Mouse (Mus musculus) midbrain, embryonic 13.5 days (tissue): ENCODE results near the gene Rhou. TPM values are rescaled to one million over a fixed set of nuclear protein-coding genes. Genes with fewer than 3 reads are reported as not detected.
A peak's percentile ranks its signal among the peaks of the same experiment; 100 is the strongest.

Experiments used
- ATAC-seq: fragments of 200-750 bp; cut with Nextera tagmentation; 2 replicates; pipeline ENCODE4 v1.8.0; 2017; ENCODE audit warnings: mild to moderate bottlenecking, moderate TSS enrichment, moderate library complexity
- H3K27ac ChIP-seq: fragments of 300-500 bp; sonication (generic); 2 replicates; pipeline ENCODE4 v1.5.1; 2015; ENCODE audit warnings: inconsistent platforms, mild to moderate bottlenecking, moderate library complexity
- H3K27me3 ChIP-seq: fragments of 300-500 bp; sonication (generic); 2 replicates; pipeline ENCODE4 v1.6.1; 2015; ENCODE audit warnings: mild to moderate bottlenecking, inconsistent platforms
- H3K36me3 ChIP-seq: fragments of 300-500 bp; sonication (generic); 2 replicates; pipeline ENCODE4 v1.6.1; 2015; ENCODE audit warnings: mild to moderate bottlenecking, inconsistent platforms
- H3K4me1 ChIP-seq: fragments of 300-500 bp; sonication (generic); replicated peaks from 2 replicates; pipeline ENCODE4 v1.6.1; 2015; ENCODE audit warnings: inconsistent platforms
- H3K4me2 ChIP-seq: fragments of 300-500 bp; sonication (generic); replicated peaks from 2 replicates; pipeline ENCODE4 v1.6.1; 2015; ENCODE audit warnings: moderate library complexity, mild to moderate bottlenecking, inconsistent platforms
- H3K4me3 ChIP-seq: fragments of 300-500 bp; sonication (generic); replicated peaks from 2 replicates; pipeline ENCODE4 v1.5.1; 2015; ENCODE audit warnings: mild to moderate bottlenecking, inconsistent platforms
- H3K9ac ChIP-seq: fragments of 300-500 bp; sonication (generic); replicated peaks from 2 replicates; pipeline ENCODE4 v1.6.1; 2015; ENCODE audit warnings: mild to moderate bottlenecking, inconsistent platforms
- H3K9me3 ChIP-seq: fragments of 300-500 bp; sonication (generic); 2 replicates; pipeline ENCODE4 v1.6.1; 2016; ENCODE audit warnings: mild to moderate bottlenecking, inconsistent platforms
- WGBS: fragments of 180-500 bp; shearing (Covaris S2); methylation state at CpG from one replicate; pipeline ENCODE4 v1.1.7; 2015; 5-methylcytosine and 5-hydroxymethylcytosine counted together
- polyA plus RNA-seq: library from polyadenylated mRNA; unstranded; fragments of >200 nt; fragmentation: Nextera tagmentation; extraction: Ambion mirVana; gene quantifications from 2 replicates; pipeline ENCODE4 v1.2.1, GENCODE M21; 2015

Gene Rhou
- polyA plus RNA-seq, 1 experiment from 2014 or later, result 9.3 TPM

DNA sequence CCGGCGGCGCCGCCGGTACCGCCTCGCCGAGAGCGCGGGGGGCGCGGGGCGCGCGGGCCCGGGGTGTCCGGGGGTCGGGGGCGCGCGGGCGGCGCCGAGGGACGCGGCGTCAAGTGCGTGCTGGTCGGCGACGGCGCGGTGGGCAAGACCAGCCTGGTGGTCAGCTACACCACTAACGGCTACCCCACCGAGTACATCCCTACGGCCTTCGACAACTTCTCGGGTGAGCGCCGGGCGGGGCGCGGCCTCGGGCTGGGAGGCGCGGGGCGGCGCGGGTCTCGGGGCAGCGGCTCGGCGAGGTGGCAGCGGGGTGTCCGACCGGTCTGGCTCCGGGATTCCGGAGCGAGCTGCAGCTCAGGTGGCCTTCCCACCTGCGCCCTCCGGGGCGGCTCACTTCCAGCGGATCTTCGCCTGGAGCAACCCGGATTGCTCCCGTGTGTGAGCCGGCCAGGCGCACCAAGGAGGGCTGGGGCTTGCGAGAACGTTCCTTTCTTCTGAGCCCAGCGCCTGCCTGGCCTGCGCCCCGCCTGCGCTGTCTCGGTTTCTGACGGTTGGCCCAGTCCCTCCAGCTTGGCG, 353 bp downstream of the Rhou start:
- Histone ChIP-seq H3K27me3 (no peaks in the 10 kb centered on the region), H3K36me3 (peaks cover 27% of the 10 kb centered on the region), H3K9me3 (no peaks in the 10 kb centered on the region), H3K9ac (peak overlapping the region; percentile 86), H3K4me3 (peak overlapping the region; percentile 68), H3K4me1 (peaks cover 20% of the 10 kb centered on the region), H3K27ac (peak overlapping the region; percentile 94), H3K4me2 (peak overlapping the region; percentile 69)
- ATAC-seq, result peak; percentile 78
- under 1% methylated on average over 73 of the region's 77 CpGs for WGBS

DNA sequence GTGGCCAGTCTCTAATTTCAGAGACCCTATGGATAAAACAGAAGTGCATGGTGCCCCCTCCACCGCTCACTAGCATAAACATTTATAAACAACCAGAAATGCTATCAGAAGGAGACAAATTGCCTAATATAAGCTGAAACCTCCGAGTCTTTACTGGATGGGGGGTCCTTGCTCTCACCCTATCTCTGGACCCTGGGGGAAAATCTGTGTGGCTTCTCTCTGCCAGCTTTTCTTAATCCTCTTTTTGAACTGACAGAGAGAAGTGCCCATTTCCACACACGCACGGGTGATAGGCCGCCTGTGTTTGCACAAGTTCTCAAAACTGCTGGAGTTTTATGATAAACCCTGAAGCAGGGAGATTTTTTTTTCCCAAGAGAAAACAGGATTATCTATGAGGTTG, 1.0 kb downstream of the Rhou start:
- WGBS, result 13% methylated on average over 5 of the region's 5 CpGs
- Histone ChIP-seq H3K9me3 (no peaks in the 10 kb centered on the region), H3K36me3 (peaks cover 27% of the 10 kb centered on the region), H3K4me3 (peak overlapping the region; percentile 68), H3K4me1 (peaks cover 20% of the 10 kb centered on the region), H3K4me2 (peak overlapping the region; percentile 69), H3K27ac (no peak overlapping the region), H3K27me3 (no peaks in the 10 kb centered on the region), H3K9ac (peak overlapping the region; percentile 86)
- no peak for ATAC-seq

DNA sequence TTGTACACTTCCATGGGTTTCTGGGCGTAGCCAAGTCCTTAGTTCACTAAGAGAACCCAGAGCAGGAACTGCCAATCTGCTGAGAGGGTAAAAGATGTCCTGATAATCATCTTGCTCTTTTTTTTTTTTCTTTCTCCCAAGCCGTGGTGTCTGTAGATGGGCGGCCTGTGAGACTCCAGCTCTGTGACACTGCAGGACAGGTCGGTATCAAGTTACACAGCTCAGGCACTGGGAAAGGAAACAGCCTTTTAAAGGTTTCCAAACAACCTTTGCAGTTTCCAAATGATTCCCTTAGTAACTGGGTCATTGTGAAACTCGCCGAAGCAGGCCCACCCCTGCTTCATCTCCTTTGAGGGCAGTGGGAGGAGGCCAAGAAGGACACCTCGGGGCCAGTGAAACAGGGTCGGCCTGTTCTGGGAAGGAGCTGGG, 1.6 kb downstream of the Rhou start:
- peaks cover 20% of the 10 kb centered on the region for H3K4me1 ChIP-seq
- WGBS, result 8% methylated on average over 8 of the region's 8 CpGs
- H3K4me3 ChIP-seq, result peak overlapping the region; percentile 68
- H3K27me3 ChIP-seq, result no peaks in the 10 kb centered on the region
- H3K4me2 ChIP-seq, result peak overlapping the region; percentile 69
- H3K9ac ChIP-seq, result peak overlapping the region; percentile 86
- no peaks in the 10 kb centered on the region for H3K9me3 ChIP-seq
- H3K36me3 ChIP-seq, result peaks cover 30% of the 10 kb centered on the region
- no peak overlapping the region for H3K27ac ChIP-seq
- ATAC-seq, result no peak

DNA sequence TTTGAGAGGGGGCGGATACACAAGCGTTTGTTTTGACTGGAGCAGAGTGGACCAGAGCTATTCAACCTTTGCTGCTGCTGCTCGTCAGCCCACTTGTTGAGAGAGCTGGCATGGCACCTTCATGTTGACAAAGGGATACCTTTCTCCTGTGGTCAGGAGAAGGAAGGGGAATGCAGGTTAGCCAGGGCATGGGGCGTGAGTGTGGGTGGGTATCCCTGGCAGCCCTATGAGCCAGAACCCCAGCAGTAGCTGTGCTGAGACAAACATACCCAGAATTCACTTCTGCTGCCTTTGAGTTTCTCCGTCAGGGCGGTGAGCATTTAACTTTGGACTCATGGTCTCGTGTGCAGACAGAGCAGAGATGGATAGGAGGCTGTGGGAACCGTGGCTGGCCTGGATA, 4.1 kb downstream of the Rhou start:
- H3K27me3 ChIP-seq, result no peaks in the 10 kb centered on the region
- H3K27ac ChIP-seq, result no peak overlapping the region
- H3K4me3 ChIP-seq, result no peak overlapping the region
- 95% methylated on average over 8 of the region's 8 CpGs for WGBS
- peaks cover 50% of the 10 kb centered on the region for H3K36me3 ChIP-seq
- no peak for ATAC-seq
- peaks cover 20% of the 10 kb centered on the region for H3K4me1 ChIP-seq
- no peak overlapping the region for H3K4me2 ChIP-seq
- no peak overlapping the region for H3K9ac ChIP-seq
- no peaks in the 10 kb centered on the region for H3K9me3 ChIP-seq

DNA sequence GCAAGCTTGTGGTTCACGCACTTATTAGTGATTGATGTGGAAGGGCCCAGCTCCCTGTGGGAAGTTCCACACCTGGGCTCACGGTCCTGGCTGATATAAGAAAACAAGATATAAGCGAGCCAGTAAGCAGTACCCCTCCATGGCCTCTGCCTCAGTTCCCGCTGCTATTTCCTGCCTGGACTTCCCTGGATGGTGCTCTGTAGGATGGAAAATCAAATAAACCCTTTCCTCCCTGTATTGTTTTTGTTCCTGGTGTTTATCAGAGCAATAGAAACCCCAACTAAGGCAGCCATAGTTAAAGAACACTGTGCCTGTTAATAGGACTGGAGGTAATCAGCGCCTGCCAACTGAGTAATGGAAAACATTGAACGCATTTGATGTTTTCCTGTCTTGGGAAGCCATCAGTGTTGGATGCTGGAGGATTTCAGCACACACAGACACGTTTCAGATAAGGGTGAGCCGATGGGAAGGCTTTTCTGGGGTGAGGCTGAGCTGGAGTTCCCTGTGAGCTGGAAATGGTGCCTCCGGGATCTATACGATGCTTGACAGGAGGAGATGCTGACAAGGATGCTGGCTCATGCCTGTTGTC, 5.8 kb downstream of the Rhou start:
- WGBS, result 88% methylated on average over 10 of the region's 10 CpGs
- no peak for ATAC-seq
- Histone ChIP-seq H3K4me2 (no peak overlapping the region), H3K27ac (no peak overlapping the region), H3K4me1 (peaks cover 19% of the 10 kb centered on the region), H3K27me3 (no peaks in the 10 kb centered on the region), H3K9me3 (no peaks in the 10 kb centered on the region), H3K9ac (no peak overlapping the region), H3K4me3 (no peak overlapping the region), H3K36me3 (peaks cover 67% of the 10 kb centered on the region)

DNA sequence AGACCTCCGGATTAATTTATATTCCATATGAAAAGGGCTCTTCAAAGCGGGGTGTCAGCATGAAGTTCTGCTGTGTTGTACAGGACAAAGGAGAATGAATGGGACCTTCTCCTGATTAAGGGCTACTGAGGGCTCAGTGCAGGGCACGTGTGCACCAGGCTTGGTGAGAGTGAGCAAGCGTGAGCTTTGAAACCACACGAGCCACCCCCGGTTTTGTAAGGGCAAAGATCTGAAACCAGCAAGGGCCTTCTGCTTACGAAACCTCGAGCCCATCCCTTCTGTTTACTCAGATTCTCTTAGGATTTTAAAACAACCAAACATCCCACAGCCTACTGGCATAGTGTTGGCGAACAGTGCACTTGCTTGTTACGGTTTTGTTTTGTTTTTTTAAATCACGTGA, 7.8 kb downstream of the Rhou start:
- H3K4me3 ChIP-seq, result no peak overlapping the region
- no peak overlapping the region for H3K9ac ChIP-seq
- H3K4me2 ChIP-seq, result no peak overlapping the region
- no peaks in the 10 kb centered on the region for H3K27me3 ChIP-seq
- H3K27ac ChIP-seq, result no peak overlapping the region
- H3K9me3 ChIP-seq, result no peaks in the 10 kb centered on the region
- 88% methylated on average over 11 of the region's 11 CpGs for WGBS
- ATAC-seq, result no peak
- peaks cover 61% of the 10 kb centered on the region for H3K36me3 ChIP-seq
- H3K4me1 ChIP-seq, result no peaks in the 10 kb centered on the region

DNA sequence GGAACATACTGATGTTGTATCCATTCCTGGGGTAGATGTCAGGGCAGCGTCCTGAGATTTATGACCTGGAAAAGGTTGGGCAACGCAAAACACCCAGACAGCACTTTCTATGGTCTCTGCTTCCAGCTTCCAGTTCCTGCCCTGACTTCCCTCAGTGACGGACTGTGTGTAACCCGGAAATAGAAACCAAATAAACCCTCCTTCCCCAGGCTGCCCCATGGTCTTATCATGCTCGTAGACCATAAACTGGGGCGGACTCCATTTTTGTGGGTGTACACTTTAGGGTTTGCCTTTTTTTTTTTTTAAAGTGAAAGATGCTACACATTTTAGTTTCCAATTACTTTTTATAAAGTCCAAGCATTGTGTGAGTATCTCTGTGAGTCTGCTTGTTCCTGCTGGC, 11.9 kb downstream of the Rhou start:
- no peak overlapping the region for H3K27ac ChIP-seq
- ATAC-seq, result no peak
- peaks cover 36% of the 10 kb centered on the region for H3K36me3 ChIP-seq
- no peak overlapping the region for H3K4me2 ChIP-seq
- H3K9ac ChIP-seq, result no peak overlapping the region
- H3K4me1 ChIP-seq, result no peaks in the 10 kb centered on the region
- H3K4me3 ChIP-seq, result no peak overlapping the region
- no peaks in the 10 kb centered on the region for H3K9me3 ChIP-seq
- no peaks in the 10 kb centered on the region for H3K27me3 ChIP-seq
- WGBS, result 94% methylated on average over 6 of the region's 6 CpGs

DNA sequence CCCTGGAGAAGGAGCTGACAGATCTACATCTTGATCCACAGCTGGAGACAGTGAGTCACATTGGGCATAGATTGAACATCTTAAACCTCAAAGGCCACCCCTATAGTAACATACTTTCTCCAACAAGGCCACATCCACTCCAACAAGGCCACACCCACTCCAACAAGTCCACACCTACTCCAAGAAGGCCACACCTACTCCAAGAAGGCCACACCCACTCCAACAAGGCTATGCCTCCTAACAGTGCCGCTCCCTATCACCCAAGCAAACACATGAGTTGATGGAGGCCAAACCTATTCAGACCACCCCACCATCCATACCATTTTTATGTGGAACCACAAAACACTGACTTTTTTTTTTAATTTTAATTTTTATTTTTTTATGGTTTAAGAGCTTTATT, 13.1 kb downstream of the Rhou start:
- Histone ChIP-seq H3K9me3 (no peaks in the 10 kb centered on the region), H3K36me3 (peaks cover 24% of the 10 kb centered on the region), H3K4me2 (no peak overlapping the region), H3K4me3 (no peak overlapping the region), H3K27ac (no peak overlapping the region), H3K9ac (no peak overlapping the region), H3K27me3 (no peaks in the 10 kb centered on the region), H3K4me1 (0 out of 2 replicates have a peak, but pooled peaks cover 2% of the 10 kb centered on the region)
- 96% methylated on average over 1 of the region's 1 CpGs for WGBS
- ATAC-seq, result no peak

DNA sequence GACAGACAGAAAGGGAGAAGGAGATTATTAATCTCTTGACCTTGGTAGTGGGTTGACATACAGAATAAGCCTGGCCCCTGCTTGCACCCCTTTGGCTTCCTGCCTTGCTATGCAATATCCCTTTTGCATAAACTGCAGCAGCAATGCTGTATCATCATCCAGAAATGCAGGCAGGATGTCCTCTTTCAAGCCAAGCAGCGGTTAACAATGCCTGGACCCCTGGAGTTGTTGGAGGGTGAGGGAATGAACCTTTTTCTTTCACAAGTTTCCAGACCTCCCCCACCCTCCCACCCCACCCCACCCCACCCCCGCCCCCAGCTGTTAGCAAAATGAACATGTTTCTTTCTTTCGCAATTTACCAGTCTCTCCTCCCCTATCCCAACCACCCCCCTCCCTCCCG, 15.0 kb downstream of the Rhou start:
- H3K4me2 ChIP-seq, result no peak overlapping the region
- H3K36me3 ChIP-seq, result peaks cover 8% of the 10 kb centered on the region
- ATAC-seq, result no peak
- no peak overlapping the region for H3K4me3 ChIP-seq
- no peaks in the 10 kb centered on the region for H3K9me3 ChIP-seq
- WGBS, result 45% methylated on average over 4 of the region's 4 CpGs
- H3K27me3 ChIP-seq, result no peaks in the 10 kb centered on the region
- no peak overlapping the region for H3K9ac ChIP-seq
- 0 out of 2 replicates have a peak, but pooled peaks cover 2% of the 10 kb centered on the region for H3K4me1 ChIP-seq
- H3K27ac ChIP-seq, result no peak overlapping the region

DNA sequence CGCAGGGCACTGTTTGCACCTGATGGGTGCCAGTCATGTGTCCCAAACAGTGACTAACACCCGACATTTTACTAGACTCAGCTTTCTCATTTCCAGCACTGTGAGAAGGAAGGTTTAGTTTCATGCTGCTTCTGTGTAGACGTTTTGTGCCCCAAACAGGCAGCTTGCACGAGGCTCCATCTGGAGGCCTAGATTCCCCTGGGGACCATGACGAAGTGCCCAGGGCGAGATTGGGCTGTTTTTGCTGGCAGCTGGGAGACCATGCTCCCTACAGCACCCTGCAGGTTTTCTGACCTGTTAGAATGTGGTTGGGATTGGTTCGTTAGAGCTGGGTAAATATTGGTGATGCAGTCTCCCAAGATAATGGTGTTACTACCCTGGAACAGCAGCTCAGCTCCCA, 17.0 kb downstream of the Rhou start:
- Histone ChIP-seq H3K36me3 (no peaks in the 10 kb centered on the region), H3K27me3 (no peaks in the 10 kb centered on the region), H3K4me3 (no peak overlapping the region), H3K4me1 (peaks cover 12% of the 10 kb centered on the region), H3K27ac (no peak overlapping the region), H3K9ac (no peak overlapping the region), H3K4me2 (no peak overlapping the region), H3K9me3 (no peaks in the 10 kb centered on the region)
- ATAC-seq, result no peak
- WGBS, result 64% methylated on average over 7 of the region's 7 CpGs

DNA sequence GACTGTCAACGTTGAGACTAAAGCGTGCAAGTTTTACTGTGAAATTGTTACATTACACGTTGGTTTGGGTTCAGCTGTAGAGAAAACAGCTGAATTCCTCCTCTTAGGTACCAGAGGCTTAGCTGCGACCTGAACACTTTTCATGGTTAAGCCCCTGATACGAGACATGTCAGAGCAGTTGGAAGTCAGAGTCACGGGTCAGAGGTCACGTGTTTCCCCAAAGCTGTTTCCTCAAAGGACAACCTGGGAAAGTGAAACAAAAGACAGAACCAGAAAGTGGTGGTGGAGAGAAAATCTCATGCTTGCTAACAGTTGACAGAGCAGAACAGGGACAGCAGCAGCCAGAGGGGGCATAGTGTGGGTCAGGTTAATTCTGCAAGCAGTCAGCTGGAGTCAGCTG, 17.7 kb downstream of the Rhou start:
- Histone ChIP-seq H3K36me3 (no peaks in the 10 kb centered on the region), H3K4me1 (peaks cover 17% of the 10 kb centered on the region), H3K4me2 (no peak overlapping the region), H3K9ac (no peak overlapping the region), H3K27ac (no peak overlapping the region), H3K27me3 (no peaks in the 10 kb centered on the region), H3K4me3 (no peak overlapping the region), H3K9me3 (no peaks in the 10 kb centered on the region)
- WGBS, result 57% methylated on average over 7 of the region's 7 CpGs
- no peak for ATAC-seq

DNA sequence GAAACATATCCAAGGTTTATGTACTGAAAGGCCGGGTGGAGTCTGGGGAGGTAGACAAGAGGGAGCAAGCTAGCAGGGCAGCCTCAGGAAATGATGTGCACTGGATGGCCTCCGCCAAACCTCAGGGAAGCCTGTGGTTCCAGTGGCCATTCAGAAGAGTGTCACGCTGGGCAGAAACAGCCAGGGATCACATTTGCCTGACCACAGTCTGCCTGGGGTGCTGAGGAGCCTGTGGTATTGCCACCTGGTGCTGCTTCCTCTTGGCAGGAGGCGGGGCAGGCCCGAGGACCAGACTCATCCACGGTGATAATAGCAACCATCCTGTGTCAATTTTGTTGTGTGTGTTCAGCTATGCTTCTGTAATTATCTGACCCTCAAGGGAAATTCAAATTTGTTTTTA, 18.9 kb downstream of the Rhou start:
- Histone ChIP-seq H3K9ac (no peak overlapping the region), H3K4me1 (peaks cover 17% of the 10 kb centered on the region), H3K27me3 (no peaks in the 10 kb centered on the region), H3K36me3 (no peaks in the 10 kb centered on the region), H3K4me2 (no peak overlapping the region), H3K9me3 (no peaks in the 10 kb centered on the region), H3K4me3 (no peak overlapping the region), H3K27ac (no peak overlapping the region)
- WGBS, result 77% methylated on average over 6 of the region's 6 CpGs
- no peak for ATAC-seq

DNA sequence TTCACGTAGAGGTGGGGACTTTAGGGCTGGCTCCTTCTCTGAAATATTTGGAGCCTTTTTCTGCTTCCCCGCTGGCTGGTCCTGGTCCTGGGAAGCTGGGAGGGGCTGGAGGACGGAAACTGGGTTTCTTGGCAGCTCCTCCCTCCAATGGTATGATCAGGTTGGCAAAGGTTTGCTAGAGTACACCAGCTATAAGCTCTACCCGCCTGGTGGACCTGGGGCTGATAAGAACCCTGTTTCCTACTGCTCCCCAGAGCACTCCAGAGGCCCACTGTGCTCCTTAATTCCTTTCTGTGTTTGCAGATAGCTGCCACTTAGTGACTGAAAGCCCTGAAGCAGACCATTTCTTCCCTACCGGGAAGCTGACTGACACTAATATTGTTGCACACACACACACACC, 21.9 kb downstream of the Rhou start:
- no peaks in the 10 kb centered on the region for H3K27me3 ChIP-seq
- H3K27ac ChIP-seq, result peak overlapping the region; percentile 0; the same call in 1 of the 2 replicates
- H3K4me2 ChIP-seq, result no peak overlapping the region
- H3K9me3 ChIP-seq, result no peaks in the 10 kb centered on the region
- WGBS, result 50% methylated on average over 5 of the region's 5 CpGs
- H3K4me1 ChIP-seq, result peaks cover 17% of the 10 kb centered on the region
- ATAC-seq, result no peak
- no peak overlapping the region for H3K4me3 ChIP-seq
- no peaks in the 10 kb centered on the region for H3K36me3 ChIP-seq
- no peak overlapping the region for H3K9ac ChIP-seq
